ENCODE assay signal across 8 mouse cellular contexts in genomic region chr17:72836158-72837115, GRCm38 (mm10). TPM values are rescaled to one million over a fixed set of nuclear protein-coding genes. Genes with fewer than 3 reads are reported as not detected.
DNase-seq lines count a peak whose midpoint lies in the region; ATAC-seq lines count a peak whose summit lies in the region.

Gene Ypel5 (plus strand): TSS chr17:72836453.

- DNase-seq in adrenal gland, adult 18-20 months (ENCODE audit: low spot score in 2 of 2) = peak; percentile 98
- peak; percentile 99 for DNase-seq in embryo, embryonic 11 days
- peak; percentile 100 for DNase-seq in gastrocnemius, postnatal 25 days
- DNase-seq in intestine, embryonic 14.5 days (ENCODE audit: low spot score) = peak; percentile 99
- DNase-seq in left cerebral cortex, postnatal 14 days (ENCODE audit: low spot score in 2 of 2) = peak; percentile 98 to 99
- DNase-seq in mesoderm, embryonic 11.5 days (ENCODE audit: low read depth, low spot score) = peak; percentile 98
- peak; percentile 99 for DNase-seq in right cerebral cortex, postnatal 36 days (ENCODE audit: low spot score in 2 of 2)
- peak; percentile 100 for DNase-seq in yolk sac, embryonic 10.5 days (ENCODE audit: low spot score)

- H3K9ac ChIP-seq in intestine, embryonic 14.5 days (ENCODE audit: low read length) = peak within 1 kb of the TSS; percentile 89

- no peaks in the 10 kb centered on the region for H3K36me3 ChIP-seq in intestine, embryonic 14.5 days (ENCODE audit: control insufficient read depth, insufficient read depth, low read length)

- H3K9me3 ChIP-seq in intestine, embryonic 14.5 days (ENCODE audit: control insufficient read depth, low read length) = no peaks in the 10 kb centered on the region

- H3K27me3 ChIP-seq in intestine, embryonic 14.5 days (replicated peaks; ENCODE audit: control insufficient read depth, insufficient read depth, low read length) = no peaks in the 10 kb centered on the region

- peak; percentile 98 for ATAC-seq in intestine, embryonic 14.5 days (replicated peaks; ENCODE audit: low FRiP score, low TSS enrichment, low read depth)

- H3K4me3 ChIP-seq in intestine, embryonic 14.5 days (ENCODE audit: low read depth, low read length) = peak within 1 kb of the TSS; percentile 82

- H3K27ac ChIP-seq in intestine, embryonic 14.5 days (ENCODE audit: low read depth) = peak within 1 kb of the TSS; percentile 95

- under 1% methylated on average over 85 of the region's 93 CpGs for WGBS in intestine, embryonic 14.5 days

- peaks cover 9% of the 10 kb centered on the region; the same call in 1 of the 2 replicates for H3K4me1 ChIP-seq in intestine, embryonic 14.5 days (replicated peaks; ENCODE audit: control insufficient read depth, insufficient read depth, low read length)

- intact Hi-C loops in left cerebral cortex, postnatal 14 days (cut with DNase I) = no loop called here

- H3K4me2 ChIP-seq in intestine, embryonic 14.5 days (ENCODE audit: low read length) = peak within 1 kb of the TSS; percentile 67

RNA-seq across cellular contexts. Expression of gene Ypel5, which starts in this region (rescaled TPM):
- 10 to 100 TPM; 58.2 to 64.8 TPM for total RNA-seq in adrenal gland, adult 18-20 months (2021)
- total RNA-seq in gastrocnemius, postnatal 25 days (2021) = 10 to 100 TPM; 25.6 to 27.5 TPM
- polyA plus RNA-seq in intestine, embryonic 14.5 days (2014; fragmentation: Nextera tagmentation; extraction: Ambion mirVana) = 35.9 and 39.1 TPM in 2 replicates
- 10 to 100 TPM; 60.6 to 61.4 TPM for total RNA-seq in left cerebral cortex, postnatal 14 days (2021)

Comparison
In these comparisons a context has a peak if more than half of its experiments do, and no peak if none do; other contexts are left out.
1. Peak in every context shown above with its lines: DNase-seq, ATAC-seq, H3K4me3 ChIP-seq and H3K27ac ChIP-seq.